Mouse (Mus musculus) mature B cell (primary cell): ENCODE data around the gene Myo1b.
"Not testable (repeated sequence)": the region's sequence is repeated elsewhere in the genome, so short reads cannot be mapped to it uniquely, and the experiment has no call there.

Source experiments
- in situ Hi-C: fragments of 300-500 bp; cut with MboI; formaldehyde crosslinking; loops from 2 replicates; pipeline ENCODE4 v1.14.3; 2019

Myo1b gene

DNA sequence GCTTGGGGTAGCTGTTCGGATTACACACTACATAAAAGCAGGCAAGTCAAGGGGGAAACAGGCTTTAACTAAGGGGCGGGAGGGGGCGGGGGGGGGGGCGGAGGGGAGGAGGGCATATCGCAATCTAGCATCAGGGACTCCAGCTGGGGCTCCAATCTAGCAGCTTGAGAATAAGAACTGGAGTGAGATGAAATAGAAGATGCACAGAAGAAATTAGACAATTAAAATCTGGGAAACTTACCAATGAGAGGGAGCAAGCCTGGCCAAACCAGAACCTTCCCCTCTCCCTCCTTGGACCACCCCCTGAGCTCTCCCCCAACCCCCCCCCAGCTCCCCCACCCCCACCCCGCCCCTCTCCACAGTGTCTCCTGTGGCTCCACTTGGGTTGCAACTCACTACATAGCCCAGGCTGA is 18.7 kb downstream of the Myo1b start:
- in situ Hi-C loops: no loop called here

DNA sequence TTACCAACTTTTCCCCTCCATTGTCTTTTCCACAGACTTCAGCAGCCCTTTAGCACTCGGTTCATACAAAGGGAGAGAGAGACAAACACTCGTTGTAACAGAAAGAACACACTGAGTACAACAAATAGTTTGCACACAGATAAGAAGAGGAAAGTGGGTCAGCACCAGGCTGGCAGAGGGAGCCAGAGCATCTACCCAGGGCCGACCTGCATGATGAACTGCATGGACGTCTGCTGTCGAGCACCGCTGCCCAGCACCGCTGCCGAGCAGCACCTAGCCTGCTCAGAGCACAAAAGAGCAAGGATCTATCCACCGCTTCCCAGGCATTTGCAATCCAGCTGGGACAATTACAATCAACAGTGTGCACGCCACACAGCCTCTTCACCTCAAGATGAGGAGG is 19.9 kb downstream of the Myo1b start:
- in situ Hi-C loops: no loop called here

DNA sequence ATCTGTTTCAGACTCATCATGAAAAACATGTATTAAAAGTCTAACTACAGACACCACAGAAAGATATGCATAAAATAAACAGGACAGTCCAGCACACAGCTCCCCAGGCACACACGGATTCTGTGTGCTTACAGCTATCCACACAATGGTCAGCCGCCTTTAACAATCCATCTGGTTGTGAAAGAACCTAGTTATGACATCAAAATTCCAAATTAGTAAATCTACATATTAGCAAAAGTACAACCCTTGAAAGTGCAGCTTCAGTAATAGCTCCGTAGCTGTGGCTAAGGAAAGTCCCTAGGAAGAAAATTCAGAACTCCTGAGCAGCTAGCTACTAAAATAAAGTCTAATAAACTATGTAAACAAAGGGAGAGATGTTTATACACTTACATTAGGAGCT is 21.1 kb downstream of the Myo1b start:
- in situ Hi-C loops: no loop called here

DNA sequence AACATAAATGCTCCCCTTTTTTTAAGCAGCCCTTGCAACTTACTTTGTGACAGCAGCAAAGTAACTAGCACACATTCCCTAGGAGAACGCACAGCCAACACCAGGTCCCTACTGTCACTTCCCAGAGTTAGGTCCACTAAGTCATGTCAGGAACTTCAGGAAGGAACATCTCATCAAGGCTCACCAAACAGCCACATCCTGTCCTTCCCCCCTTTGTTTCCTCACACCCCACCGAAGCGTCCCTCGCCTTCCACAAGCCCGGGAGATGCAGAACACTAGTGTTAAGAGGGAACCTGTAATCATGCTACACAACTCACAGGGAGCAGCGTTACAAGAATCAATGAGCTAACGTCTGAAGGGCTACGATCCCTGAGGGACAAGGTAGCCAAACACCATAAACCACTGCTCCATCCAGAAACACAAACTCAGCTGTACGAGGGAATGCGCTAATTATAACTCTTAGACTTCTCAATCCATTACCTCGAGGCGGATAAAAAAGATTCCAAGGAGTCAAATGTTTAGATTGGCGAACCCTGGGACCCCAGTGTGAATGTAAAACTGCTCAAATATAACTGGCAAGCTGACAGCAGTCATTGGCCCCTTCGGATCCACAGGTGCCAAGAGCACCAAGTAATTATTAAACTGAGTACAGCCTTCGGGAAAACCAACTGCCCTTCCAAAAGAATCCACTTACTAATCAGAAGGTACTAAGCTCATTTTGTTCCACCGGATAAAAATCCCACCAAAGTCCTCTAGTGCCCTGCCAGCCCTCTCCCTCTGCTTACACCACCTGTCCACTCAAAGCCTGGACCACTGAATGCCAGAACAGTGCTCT is 22.1 kb downstream of the Myo1b start:
- in situ Hi-C loops: no loop called here

DNA sequence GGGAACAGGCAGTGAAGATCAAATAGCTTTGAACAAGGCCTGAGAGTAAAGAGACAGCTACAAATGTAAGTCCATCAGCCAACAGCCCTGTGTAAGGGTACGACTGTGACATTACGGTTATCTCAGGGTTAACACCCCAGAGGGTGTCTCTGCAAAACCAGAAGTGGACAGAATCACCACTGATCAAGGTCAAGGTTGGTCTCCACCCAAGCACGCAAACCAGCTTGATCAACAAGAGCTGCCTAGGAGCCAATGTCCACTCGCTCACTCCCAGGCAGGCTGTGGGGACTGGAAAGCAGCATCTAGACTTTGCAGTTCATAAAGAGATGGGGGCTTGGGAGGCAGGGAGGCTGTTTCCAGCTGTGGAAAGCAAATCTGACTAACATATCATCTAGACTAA is 23.9 kb downstream of the Myo1b start:
- in situ Hi-C loops: no loop called here

DNA sequence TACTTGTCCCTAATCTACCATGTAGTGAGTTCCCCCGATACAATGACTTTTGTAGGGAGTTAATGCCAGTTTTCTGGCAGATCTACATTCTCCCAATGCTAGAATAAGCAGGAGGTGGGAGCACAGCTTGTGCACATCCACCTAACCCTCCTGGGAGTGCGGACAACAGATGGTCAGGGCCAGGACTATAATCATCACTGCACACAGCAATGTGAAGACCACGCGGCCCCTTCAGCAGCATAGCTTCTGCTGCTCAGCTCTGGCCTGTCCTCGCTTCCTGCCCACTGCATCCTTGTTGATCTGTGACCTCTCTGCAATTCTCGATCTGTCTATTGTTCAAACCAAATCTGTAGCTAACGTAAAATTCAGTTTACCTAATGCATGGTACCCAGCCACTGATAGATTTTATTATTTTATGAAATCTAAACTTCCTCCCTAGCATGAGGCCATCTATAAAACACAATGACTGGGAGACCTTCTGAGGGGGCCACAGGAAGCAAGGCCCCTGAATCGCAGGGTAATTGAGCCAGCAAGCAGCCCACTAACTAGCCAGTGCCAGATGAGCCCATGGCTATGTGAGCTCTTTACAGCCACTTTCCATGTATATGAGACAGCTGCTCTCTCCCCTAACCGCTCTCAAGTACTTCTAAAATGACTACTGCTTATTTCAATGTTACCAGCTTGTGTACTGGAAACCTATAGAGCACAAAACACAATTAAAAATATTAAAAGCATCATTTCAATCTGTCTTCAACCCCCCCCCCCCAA is 27.6 kb downstream of the Myo1b start:
- in situ Hi-C loops: no loop called here

DNA sequence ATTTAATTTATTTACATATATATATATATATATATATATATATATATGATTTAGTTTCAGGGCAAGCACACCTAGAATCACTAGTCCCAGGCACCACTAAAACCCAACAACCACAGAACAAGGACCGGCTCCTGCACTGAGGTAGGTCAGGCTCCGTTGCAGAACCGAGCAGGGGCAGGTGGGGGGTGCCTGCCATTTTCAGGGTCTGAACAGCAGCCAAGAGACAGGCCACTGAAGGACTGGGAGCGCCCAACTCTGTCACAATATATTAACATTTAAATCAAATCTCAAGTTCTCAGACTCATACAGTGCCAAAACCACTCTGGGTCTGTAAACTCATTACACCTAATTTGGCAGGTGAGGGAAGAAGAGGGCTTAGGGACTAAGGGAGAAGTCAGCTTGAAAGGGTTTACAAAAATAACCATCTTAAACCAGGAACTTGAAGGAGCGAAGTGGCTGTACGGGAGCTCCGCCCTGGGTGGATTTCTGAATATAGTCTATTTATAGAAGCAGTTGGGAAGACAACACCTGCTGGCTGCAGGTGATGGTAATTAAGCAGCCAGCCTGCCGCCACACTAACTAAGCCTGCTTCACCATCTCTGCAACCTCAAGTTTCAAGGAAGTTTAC is 30.4 kb downstream of the Myo1b start:
- in situ Hi-C loops: no loop called here

DNA sequence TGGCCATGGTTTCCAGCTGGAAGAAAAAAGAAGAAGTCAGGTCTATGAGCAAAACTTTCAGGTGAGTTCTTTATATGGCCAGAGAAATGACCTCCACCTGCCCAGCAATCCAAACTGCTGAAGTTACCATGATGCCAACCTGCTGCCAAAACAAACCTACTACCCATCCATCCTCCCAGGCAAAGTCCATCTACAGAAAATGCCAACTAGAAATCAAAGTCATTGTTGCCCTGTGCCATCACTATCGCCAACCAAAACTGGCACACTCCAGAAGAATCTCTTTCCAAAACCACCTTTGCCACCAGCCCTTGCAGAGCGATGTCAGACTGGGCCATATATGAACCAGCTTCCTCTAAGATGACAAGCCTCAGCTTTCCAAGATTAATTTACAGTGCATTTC is 32.7 kb downstream of the Myo1b start:
- in situ Hi-C loops: no loop called here

DNA sequence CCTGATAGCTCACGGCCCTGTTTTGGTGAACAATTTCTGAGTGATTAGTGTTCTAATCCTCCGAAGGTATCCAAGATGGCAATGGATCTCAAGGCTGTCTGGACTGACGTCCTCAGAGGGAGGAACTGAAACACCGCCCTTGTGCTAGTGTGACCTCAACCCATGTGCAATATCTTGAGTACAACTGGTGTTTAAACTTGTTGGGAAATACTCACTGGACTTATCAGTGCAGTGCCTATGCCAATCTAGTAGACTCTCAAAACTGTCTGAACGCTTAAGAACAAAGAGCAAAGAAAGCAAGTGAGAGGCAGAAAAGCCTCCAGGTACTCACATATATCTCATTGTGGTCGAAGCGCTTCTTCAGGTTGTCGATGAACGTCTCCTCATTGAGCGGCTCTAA is 33.1 kb downstream of the Myo1b start:
- in situ Hi-C loops: no loop called here

DNA sequence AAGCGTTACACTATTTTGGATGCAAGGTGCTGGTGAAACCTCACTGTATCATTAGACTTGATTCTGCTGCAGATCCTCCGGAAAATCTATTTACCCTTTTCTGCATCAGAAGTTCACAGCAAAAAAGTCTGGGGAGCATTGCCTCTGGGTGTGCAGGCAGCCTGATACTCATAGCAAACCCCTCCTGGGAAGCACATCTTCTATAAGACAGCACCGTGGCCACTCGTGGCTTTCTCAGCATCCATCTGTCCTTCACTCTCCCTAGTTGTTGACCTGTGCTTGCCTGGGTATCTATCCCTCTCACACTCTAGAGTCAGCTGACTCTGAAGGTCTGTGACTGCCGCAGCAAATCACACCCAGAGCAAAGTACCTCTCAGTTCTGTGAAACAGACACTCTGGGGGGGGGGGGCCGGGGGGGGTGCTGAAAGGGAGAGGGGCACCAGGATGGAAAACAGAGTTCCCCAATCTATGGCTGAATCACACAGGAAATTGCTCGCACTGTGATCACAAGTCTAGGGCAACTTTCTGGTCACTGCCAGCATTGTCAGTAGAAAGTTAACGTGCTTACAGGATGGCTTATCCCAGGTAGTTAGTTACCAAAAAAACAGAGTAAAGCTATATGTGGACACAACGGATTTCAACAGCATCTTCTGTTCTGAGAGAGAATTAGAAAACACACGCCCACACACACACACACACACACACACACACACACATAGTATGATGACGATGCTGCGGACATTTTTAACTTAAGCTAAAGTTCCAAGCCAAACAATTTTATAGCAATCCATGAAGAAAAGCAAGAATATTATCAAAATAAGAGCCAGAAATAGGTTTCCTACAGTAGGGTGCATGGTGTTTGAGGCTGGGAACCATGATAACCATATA is 35.7 kb downstream of the Myo1b start:
- in situ Hi-C loops: no loop called here

DNA sequence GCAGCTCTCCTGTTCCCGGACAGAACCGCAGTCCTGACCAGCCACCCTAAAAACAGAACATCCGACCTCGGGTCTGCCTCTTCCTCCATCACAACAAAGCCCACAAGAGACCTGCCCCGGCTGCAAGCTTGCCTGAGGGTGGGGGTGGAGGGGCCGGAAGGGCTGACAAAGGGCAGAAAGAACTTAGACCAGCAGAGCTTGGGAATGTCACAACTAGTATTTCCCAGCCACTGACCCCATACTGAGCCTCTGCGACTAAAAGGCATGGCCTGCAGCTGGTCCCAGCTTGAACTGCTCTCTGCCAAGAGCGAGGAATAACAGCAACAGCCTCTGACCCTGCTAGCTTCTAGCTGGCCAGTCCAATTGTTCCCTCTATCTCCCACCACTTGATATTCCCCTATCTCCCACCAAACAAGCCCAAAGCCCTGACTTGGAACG is 36.5 kb downstream of the Myo1b start:
- in situ Hi-C loops: no loop called here

DNA sequence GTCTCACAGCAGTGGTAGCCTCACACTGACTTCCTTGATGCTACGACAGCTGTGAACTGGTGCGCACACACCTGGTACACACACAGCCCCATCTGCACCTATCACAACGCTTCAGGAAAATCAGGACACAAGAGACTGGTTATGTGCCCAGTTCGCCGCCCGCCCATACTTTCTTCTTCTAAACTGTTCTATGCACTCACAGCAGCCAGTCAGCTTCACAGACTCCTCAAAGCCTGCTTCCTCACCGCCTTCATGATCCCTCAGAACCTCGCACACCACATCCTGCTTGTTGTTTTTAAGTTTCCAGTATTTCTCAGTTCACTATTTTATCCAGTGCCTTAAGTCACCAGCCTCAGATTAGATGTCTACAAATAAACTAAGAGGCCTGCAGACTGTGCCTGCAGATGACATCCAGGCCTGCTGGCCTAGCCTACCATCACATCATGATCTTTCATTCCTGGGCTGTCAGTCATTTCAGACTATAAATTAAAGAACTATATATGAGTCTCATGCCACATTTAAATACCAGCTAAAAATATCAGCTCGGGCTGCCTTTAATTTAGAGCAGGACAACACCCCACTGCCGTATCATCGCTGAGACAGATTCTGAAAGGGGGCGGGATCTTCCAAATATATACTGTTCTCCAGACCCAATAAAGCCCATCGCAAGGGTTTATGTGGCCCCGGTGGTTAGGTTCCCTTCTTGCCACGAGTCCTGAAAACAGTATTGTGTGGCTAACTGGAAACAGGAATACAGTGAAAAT is 40.2 kb downstream of the Myo1b start:
- in situ Hi-C loops: no loop called here

DNA sequence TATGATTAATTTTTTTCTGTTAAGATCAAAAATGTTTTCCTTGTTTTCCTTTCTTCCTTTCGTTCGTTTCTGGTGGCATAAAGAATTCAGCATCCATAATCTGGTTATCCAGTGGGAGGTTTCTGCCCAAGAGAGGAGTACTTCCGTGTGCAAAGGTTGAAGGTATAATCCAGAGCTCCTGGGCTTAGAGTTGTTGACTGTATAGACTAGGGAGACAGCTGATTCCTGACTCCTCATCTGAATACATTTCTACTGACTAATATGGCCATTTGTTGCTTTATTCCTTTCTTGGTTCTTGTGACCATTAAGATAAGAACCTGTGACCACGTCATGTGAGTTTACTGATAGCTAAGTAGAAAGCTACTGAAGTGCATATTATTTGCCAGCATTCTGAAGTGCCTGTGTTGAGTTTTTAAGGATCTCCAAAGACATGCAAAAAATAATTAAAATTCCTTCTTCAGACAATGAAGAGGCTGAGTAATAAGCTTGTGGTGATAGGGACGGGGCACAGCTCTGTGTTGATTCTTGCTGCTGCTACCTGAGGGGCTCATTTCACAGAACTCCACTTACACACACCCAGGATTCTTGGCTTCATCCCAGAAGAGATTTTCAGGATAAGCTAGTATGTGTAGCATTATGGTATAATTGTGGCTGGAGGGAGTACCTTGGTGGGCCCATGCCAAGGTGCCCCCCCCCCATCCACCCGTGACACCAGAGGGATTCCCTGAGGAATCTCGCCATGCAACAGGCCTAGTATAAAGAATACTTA is 43.2 kb downstream of the Myo1b start:
- in situ Hi-C loops: no loop called here

DNA sequence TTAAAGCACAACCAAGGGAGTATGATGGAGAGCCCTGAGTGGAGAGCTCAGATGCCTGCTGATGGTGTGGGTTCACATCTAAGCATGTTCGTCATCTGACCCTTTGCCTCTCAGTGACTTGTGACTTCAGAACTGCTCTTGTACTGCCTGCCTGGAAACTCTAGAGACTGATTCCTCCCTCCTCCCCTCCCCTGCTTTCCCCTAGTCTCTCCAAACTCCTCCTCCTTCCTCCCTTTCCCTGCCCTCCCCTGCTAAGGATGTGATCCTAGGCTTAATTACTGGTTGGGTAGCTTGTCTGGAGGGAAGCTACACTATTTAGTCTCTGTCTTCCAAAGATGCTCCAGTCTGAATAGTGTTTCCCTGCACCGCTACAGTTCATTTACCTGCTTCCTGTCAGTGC is 44.6 kb downstream of the Myo1b start:
- in situ Hi-C loops: not testable (repeated sequence)

DNA sequence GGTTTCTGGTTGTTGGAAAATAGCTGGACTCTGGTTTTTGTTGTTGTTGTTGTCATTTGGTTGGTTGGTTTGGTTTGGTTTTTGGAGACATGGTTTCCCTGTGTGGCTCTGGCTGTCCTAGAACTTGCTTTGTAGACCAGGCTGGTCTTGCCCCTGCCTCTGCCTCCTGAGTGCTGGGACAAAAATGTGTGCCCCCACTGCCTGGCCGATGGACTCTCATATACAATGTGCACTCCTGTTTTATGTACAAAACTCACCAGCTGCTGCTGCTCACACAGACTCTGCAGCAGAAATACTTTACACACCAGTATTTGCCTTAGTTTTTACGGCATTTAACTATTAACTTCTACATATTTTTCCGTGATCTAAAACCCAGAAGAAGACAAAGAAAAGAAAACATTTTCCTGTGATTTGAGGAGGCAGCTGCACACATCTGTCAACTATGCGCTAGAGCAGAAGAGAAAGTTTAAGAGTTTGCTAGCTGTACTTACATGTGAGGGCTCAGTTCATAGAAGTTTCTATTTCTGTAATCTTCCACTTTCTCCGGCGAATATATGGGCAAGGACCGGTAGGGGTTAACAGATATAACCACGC is 52.9 kb downstream of the Myo1b start:
- in situ Hi-C loops: no loop called here

DNA sequence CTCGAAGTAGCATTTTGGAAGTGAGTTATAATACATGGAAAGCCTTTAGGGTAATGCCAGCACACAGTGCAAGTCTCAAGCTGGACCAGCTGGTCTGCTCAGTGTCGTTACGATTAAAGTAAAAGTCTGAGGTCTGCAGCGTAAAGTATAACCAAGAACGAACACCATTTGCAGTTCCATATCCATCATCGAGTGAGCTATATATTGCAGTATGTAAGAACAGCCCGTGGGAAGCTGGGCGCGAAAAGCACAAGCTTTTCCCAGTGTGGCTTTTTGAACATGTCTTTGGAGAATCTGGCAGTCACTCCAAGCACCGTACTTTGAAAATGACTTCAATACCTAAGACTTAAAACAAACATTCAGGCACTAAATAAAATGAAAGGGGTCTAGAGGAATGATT is 55.0 kb downstream of the Myo1b start:
- in situ Hi-C loops: no loop called here

DNA sequence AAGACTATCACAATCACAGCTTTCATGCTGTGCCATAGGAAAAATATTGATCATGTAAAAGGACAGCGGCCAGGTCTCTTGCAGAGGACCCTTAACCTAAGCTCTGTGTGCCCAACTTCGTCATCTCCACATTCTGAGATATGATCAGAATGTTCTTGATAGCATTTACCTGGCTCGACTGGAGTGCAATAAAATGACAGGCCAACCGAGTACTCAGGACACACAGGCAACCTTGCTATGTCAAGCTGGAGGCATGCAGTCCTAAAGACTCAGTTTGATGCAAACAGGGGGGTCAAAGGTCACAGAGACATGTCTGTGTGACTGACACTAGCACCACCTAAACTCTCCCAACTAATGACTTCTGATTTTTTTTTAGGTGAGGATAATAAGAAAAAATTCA is 58.9 kb downstream of the Myo1b start:
- in situ Hi-C loops: no loop called here

DNA sequence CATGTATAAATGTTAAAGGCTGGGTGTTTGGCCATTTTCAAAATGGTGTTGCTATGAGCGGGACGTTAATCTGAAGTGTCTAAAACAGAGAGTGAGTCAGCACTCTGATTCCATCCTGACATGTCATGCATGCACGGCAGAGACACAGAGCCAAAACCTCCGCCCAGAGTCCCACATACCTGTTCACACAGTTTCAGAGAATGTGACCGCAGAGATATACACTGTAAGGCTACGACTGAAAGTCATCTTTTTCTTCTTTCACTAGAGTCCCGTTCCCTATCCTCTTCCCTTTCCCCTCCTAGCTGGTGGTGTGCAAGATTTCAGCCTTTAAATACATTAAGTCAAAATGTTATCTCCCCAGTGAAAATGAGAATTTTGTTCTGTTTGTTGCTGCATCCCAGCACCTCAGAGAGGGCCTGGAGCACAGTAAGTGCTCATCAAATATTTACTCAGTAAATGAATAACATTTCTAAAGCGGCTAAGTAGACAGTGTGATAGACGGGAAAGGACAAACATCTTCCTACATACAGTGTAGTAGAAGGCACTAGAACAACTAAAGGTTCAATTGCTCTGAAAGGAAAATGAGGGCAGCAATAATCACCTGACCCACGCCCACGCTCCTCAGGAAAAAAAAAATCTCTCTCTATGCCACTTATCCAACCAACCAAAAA is 59.5 kb downstream of the Myo1b start:
- in situ Hi-C loops: no loop called here

DNA sequence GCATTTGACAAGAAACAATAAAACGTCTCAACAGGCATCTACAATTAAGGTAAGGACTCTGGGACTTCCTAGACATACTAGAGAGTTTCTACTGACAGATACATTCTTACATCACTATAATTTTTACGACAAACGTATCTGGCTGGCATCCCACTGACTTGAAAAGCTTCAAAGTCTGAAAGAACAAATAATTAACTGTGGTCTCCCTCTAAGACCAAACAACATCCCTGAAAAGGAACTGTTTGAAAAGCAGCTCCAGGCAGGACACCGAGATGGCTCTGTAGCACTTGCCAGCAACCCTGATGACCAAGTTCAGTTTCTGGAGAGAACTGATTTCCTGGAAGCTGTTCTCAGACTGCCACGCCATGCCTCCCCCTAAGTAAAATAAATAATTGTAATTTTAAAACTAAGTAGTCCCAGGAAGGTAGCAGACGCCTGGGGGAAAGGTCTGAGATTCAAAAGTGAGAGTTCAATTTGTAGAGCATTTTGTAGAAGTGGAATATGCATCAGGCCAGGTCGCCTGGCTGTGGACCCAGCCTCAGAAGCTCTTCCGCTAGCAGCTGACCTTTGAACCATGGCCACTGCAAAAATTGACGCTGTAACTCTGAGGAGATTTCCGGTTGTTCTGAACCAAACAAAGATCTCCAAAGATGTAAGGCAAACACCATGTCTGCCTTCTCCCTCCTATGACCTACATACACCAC is 60.2 kb downstream of the Myo1b start:
- in situ Hi-C loops: no loop called here
